Mouse (Mus musculus): ENCODE data around the gene Ica1l.
A peak's percentile ranks its signal among the peaks of the same experiment; 100 is the strongest.
"Not testable (repeated sequence)": the region's sequence is repeated elsewhere in the genome, so short reads cannot be mapped to it uniquely, and the experiment has no call there.

Gene Ica1l

DNA sequence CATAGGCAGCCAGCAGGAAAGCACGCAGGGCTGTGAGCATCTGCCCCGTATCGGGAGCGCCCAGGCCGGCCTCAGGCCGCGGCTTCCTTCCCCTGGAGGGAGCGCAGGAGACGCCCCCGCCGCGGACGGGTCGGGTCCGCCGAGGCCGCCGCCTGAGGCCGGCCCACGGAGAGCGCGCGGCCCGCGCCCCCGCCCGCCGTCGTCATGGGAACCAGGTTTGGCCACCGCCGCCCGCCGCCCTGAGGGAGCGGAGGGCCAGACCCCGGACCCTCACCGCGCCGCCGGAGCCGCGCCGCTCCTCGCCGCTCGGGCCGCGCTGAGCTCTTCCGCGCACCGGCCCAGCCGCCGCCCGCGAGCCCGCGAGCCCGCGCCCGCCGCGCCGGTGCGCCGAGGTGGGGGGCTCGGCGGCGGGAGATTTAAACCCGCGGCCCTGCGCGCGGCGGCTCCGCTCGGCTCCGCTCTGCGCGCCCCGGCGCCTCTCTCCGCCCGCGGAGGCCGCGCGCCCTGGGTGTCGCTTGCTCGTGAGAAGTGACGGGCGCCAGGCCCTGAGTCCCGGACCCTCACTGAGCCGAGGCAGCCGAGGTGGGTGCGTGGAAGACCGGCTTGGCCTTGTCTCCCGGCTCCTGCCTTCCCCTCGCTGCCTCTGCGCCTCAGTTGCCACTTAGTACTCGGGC lies at the start of gene Ica1l:
Ica1l (minus strand) TSS at position 389 of the 674 bp plus-strand sequence.
- peak; percentile 49 to 71 for DNase-seq (ENCODE audit: low spot score in 2 of 2)

DNA sequence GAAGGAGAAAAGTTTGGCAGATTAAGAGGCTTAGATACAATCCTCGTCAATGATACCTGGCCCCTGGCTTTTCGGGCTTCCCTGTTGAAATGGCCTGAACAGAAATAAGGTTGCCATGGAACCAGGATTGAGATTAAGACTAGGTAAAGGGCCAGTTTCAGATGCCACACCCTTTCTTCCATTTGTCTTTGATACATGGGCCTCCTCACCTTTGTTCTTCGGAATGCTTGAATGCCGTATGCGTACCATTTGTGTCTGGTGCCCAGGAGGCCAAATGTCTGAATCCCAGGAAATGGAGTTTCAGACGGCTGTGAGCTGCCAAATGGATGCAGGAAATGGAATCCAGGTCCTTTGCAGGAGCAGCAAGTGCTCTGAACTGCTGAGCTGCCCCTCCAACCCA lies 33.4 kb upstream of the Ica1l start:
- DNase-seq (ENCODE audit: low spot score in 2 of 2): no peak

DNA sequence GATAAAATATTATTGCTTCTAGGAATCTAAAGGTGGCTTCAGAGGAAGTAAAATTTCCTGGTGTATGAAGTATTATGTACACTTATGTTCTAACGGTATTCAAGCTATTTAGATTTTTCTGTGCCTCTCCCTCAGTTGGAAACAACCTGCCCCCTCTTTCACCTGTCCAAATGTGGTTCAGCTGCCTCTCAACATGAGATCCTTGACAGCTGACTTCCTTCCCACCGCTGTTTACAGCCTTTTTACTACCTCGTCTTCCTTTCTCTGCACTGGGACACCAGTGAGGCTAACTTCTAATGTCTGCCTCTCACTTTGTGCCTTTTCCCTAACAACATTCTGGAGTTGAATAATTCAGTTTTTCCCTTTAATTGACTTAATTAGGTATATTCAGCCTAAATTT lies 32.6 kb upstream of the Ica1l start:
- DNase-seq (ENCODE audit: low spot score in 2 of 2): no peak

DNA sequence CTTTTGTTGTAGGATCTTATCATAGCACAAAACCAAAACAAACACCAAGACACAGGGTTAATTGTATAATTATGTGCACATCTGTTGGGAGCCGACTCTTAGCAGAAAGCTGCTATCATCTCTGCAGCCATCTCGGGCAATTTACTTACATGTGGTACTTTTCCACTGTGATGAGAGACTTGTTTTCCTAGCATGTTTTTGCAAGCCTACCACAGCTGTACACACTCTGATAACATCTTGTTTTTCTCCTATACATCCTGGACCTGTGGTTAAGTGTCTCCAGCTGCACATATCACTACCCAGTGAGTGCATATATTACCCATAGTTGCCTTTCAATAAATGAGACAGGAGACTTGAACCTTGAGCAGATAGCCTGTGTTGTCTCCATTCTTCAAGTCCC lies 32.0 kb upstream of the Ica1l start:
- DNase-seq (ENCODE audit: low spot score in 2 of 2): no peak

DNA sequence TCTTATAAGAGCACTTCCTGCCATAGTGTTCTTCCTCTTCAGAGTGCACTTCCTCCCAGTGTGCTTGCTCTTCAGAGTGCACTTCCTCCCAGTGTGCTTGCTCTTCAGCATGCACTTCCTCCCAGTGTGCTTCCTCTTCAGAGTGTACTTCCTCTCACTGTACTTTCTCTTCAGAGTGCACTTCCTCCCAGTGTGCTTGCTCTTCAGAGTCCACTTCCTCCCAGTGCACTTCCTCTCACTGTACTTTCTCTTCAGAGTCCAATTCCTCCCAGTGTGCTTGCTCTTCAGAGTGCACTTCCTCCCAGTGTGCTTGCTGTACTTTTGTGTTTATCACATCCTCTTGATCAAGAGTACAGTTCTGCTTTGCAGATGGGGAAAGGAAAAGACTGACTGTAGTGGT lies 27.7 kb upstream of the Ica1l start:
- not testable (repeated sequence) for DNase-seq (ENCODE audit: low spot score in 2 of 2)

DNA sequence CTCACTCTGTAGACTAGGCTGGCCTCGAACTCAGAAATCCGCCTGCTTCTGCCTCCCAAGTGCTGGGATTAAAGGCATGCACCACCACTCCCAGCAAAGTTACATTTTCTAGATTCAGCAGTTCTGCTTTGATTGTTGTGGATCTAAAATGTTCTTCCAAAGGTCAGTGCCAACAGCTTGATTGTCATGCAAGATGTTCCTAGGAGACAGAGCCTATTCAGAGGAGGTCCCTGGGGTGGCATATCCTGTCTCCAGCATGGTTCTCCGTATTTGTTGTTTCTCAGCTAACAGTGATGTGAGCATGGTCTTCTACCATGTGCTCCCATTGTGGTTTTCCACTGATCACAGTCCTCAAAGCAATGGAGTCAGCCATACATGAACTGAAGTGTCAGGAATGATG lies 13.3 kb upstream of the Ica1l start:
- DNase-seq (ENCODE audit: low spot score in 2 of 2): no peak

DNA sequence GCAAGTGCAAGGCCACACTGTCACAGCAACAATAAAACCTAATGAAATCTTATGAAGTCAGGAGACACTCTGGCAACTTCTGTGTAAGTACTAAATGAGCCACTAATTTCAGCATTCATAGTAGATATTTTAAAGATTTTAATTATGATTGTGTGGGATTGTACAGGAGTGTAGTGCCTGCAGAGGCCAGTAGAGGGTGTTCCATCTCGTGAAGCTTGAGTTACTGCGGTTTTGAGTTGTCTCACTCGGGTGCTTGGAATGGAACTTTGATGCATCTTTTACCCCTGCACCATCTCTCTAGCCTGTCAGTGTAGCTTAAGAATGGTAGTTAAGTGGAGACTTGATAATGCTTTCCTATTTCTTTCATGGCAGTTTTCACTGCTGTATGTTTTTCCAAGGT lies 11.7 kb upstream of the Ica1l start:
- DNase-seq (ENCODE audit: low spot score in 2 of 2): no peak

DNA sequence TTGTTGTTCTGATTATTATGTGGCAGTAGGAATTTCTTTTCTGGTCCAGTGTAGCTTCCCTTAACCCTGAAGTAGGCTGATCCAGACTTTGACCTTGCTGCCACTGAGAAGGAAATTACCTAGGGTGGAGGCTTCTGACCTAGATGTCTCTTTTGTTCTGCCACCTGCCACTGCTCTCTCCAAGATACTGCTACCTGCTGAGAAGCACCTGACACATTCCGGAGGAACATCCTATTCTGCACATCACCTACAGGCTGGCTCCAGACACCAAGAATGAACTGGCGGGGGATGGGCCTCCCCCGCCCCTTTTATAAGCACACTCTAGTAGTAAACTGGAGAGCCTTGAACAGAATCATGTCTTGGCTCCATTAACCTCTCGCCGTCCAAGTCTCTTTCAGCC lies 4.5 kb upstream of the Ica1l start:
- DNase-seq (ENCODE audit: low spot score in 2 of 2): not testable (repeated sequence)

DNA sequence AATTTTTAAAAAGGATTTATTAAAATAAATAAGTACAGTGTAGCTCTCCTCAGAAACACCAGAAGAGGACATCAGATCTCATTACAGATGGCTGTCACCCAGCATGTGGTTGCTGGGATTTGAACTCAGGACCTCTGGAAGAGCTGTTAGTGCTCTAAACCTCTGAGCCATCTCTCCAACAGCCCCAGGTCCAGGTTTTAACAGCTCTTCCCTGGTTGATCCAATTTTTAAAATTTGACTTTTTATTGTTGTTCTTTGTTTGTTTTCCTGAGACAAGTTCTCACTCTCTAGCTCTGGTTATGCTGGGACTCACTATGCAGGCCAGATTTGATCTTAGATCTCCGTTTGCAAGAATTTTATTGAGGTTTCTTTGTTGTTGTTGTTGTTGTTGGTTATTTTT lies 1.6 kb upstream of the Ica1l start:
- no peak for DNase-seq (ENCODE audit: low spot score in 2 of 2)

DNA sequence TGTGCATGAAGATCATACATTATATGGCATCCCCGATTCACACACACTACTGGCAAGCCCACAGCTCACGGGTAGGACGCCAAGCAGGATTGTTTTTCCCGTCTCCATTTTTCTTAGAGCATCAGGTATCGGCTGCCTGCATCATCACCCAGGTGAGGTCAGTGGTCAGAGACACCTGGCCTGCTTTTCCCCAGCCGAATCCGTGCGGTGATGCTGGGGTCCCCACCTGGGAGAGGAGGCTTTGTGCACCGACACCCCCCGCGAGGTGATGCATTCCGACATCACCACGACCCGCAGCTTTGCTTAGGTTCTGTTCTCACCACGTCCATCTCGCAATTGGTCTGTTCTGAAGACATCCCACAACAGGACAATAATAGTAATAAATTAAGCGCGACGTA lies 587 bp downstream of the Ica1l start:
- DNase-seq (ENCODE audit: low spot score in 2 of 2): no peak

DNA sequence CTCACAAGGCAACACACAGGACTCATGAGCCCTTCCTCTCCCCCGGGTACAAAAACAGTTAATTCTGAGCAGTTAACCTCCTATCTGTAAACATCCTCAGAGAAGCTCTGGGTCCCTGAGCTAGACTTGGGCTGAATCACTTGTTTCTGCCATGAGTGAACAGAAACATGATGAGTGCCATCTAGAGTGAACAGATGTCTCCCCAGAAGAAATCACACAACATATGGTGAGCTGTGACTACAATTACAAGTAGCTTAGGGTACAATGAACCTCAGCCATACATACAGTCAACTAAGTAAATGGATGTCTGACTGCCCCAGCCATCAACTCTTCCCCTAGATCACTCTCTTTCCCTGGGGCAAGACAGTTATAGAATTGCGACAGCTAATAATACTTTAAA lies 7.9 kb downstream of the Ica1l start:
- no peak for DNase-seq (ENCODE audit: low spot score in 2 of 2)

DNA sequence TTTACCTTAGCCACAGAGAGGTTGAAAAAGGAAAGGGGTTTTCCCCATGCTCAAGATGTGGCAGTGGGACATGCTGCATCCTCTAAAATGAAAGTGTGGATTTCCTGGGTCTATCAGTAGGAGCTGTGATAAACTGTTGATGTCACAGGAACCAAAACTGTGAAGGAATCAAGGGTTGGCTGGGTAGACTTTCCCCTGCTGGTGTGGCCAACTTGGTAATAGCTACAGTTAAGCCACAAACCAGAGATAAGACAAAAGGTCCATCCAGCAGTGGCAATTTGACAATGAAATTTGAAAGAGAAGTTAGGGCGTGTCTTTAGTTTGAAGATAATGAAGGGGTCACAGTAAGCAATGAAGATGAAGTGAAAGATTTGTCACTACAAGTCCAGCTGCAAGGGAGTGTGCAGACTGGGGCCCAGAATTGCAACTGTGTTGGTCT lies 25.9 kb downstream of the Ica1l start:
- DNase-seq (ENCODE audit: low spot score in 2 of 2): no peak

DNA sequence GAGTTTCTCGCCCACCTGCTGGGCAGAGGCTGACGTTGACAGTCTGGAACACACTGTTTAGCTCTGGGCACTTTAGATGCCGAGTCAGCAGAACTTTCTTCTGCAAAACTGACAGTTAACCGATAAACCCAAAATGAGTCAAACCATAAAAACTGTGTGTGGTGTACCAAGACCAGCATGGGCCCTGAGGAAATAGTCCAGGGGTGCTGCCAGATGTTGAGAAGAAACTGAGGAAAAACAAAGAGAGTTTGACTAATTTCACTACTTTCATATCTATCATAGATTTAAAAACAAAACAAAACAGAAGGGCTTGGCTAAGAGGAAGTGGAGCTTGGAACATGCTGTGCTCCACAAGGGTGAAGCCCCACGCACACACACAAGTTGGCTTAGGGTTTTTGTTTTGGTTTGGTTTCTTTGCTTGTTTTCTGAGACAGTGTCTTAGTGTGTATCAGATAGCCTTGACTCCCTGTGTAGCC lies 26.8 kb downstream of the Ica1l start:
- no peak for DNase-seq (ENCODE audit: low spot score in 2 of 2)

DNA sequence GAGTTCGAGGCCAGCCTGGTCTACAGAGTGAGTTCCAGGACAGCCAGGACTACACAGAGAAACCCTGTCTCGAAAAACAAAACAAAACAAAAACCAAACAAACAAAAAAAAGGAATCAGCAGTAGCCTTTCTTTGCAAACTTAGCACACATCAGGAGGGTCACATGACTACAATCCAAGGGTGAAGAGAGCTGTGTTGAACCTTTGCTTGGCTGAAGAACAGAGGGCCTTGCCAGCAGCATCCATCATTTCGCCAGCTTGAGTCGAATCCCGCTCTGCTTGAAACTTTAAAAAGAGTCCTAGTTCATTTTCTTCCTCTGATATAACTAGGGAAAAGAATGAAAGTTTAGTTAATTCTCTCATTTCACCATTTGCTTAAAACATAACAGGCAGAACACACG lies 27.5 kb downstream of the Ica1l start:
- DNase-seq (ENCODE audit: low spot score in 2 of 2): no peak

DNA sequence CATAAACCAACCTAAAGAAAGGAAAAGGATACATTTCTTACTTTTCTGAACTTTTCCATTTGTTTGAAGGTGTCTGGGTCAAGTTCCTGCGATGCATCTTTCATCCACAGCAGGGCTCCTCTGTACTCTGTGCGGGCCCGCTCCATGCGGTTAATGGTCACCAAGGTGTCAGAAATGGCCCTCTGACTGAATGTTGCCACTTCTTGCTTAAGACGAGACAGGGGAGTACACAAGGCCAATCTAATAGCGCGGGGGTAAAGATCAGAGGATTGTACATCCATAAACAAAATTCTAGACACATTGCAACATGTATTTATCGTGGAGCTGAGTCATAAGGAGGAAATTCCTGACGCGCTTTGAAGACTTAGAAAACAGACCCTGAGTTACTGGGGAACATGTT lies 29.2 kb downstream of the Ica1l start:
- DNase-seq (ENCODE audit: low spot score in 2 of 2): no peak

DNA sequence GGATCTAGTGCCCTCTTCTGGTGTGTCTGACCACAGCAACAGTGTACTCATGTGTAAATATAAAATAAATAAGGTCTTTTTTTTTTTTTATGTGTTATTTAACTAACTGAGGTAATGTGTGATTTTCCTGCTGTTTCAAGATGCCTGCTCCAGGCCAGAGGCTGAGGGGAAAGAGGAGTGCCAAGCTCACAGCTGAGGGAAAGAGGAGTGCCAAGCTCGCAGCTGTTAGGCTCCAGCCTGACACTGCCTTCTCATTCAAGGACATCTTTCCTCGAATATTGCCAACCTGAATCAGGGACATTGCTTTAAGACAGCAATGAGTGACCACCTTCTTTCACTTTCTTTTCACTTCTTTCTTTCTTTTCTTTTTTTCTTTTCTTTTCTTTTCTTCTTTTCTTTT lies 34.2 kb downstream of the Ica1l start:
- DNase-seq (ENCODE audit: low spot score in 2 of 2): no peak

DNA sequence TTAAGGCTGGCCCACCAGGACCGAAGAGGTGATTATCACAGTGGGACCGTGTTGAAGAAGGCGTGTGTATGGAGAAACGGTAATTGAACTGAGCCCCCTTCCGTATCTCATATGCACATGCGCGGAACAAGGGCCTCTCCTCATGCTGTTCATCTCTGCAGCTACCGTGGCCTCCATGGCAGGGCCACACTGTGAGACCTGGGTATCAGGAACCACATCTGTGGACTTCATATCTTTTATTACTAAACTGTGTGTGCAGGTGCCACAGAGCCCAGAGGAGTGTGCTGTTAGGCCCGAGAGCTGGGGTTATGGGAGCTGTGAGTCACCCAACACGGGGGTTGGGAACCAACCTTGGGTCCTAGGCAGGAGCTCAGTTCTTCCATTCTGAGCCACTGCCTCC lies 35.6 kb downstream of the Ica1l start:
- DNase-seq (ENCODE audit: low spot score in 2 of 2): no peak

DNA sequence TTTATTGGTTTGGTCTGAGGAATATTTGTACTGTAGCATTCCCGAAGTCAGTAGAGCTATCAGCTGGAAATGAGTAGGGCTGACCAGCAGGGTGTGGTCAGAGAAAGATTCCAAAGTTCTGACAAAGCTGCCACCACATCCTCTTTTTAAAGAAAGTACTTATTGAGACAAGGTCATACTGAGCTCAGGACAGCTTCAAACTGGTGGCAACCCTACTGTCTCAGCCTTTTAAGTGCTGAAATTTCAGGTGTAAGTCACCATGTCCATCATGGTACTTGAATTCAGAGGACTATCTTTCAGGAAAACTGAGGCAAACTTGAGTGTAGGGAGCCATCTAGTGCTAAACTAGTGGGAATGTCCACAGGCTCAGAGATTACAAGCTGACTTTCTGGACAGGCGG lies 42.7 kb downstream of the Ica1l start:
- no peak for DNase-seq (ENCODE audit: low spot score in 2 of 2)

DNA sequence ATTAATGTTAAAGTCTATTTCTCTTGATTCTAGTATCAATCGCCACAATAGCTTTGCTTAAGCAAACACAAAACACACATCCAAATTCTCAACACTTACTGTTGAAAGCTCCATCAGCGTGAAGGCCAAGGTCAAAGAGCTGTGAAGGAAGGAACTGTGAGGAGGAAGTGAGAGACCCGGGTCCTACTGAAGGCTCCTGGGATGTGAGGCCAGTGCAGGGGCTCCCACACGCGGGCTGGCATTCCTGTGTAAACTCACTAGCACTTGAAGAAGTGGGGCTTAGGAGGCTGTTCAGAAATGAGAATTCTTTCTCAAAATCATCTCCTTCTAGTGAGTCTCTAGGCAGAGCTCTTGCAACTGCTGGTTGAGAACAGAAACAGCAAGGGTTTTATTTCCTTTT lies 45.6 kb downstream of the Ica1l start:
- no peak for DNase-seq (ENCODE audit: low spot score in 2 of 2)

DNA sequence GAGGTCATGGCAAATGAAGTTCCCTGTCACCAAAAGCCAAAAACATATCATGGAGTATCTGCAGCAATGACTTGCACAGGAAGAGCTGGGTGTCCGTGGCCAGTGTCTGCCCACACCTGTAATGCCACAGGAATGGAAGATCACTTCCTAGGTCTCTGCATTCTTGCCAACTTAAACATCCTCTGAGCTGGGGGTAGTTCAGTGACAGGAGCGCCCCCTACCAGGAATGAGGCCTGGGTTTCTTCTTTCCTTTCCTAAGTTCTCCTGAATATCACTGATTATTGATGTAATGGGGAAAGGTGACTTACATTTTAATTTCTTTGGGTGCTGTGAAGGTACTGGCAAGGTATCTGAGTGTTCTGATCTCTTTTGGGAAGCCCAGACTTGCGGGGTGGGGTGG lies 47.3 kb downstream of the Ica1l start:
- DNase-seq (ENCODE audit: low spot score in 2 of 2): no peak

DNA sequence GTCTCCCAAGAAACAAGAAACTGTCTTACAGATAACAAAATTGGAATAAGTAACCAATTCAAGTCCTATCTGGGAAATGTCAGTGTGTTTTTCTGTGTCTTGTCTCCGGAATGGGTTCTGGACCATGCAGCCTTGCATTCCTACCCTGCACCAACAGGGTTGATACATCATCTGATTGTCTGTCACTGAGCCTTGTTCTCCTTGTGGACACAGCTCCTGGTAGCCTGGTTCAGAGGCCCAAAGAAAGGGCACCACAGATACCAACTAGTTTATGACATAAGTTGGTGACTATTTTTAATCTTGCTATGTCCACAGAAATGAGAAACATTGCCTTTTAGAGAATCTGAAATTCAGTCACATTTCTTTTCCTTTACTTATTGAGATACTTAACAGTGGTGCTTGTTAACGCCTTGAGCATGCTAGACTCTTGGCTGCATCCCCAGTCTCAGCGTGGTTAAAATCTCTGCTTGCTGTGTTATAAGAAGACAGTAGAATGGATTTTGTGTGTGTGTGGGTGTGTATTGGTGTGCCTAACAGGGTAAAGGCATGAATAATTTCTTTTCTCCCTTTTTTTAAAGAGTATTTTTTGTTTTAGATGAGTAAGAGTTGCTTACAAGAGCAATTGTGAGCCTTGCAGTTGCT lies 55.5 kb downstream of the Ica1l start:
- no peak for DNase-seq (ENCODE audit: low spot score in 2 of 2)

DNA sequence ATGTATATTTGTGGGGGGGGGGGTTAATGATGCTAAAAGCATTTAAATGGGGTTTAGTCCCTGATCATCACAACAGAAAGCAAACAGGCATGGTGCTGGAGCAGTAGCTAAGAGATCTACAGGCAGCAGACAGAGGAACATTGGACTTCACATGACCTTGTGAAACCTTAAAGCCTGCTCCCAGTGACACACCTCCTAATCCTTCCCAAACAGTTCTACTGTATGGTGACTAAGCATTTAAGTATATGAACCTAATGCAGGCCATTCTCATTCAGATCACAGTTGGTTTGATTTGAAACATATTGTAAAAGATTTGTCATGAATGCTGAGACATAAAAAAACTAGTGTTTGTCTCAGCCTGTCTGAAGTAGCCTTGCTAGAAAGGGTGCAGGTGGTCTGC lies 56.4 kb downstream of the Ica1l start:
- no peak for DNase-seq (ENCODE audit: low spot score in 2 of 2)

DNA sequence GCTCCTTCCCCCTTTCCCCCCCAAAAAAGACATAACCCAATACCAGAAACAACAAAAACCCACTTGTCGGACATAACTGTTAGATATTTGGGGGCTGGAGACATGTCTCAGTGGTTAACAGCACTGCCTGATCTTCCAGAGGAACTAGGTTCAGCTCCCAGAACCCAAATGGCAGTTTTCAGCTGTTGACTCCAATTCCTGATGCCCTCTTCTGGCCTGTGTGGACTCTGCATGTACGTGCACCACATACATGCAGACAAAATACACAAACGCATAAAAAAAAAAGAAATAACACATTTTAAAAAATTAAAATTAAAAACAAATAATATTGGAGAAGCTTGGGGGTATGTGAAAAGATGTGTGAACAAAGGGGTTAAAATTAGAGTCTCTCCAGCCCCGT lies 75.7 kb downstream of the Ica1l start:
- DNase-seq (ENCODE audit: low spot score in 2 of 2): no peak

All from urinary bladder, postnatal 4 days (tissue).